Mouse (Mus musculus) midbrain, postnatal 0 days (tissue): ENCODE measurements around the gene Fscn3. TPM values are rescaled to one million over a fixed set of nuclear protein-coding genes. Genes with fewer than 3 reads are reported as not detected.

Source experiments
- ATAC-seq: fragments of 200-750 bp; cut with Nextera tagmentation; 2 replicates; pipeline ENCODE4 v1.8.0; 2017; ENCODE audit warnings: moderate number of reproducible peaks, mild to moderate bottlenecking, moderate TSS enrichment, moderate library complexity; ENCODE audit not compliant: low FRiP score
- DNase-seq: peaks from one replicate; pipeline ENCODE4 v3.0.0-alpha.2; 2015; ENCODE audit warnings: low spot score
- H3K27ac ChIP-seq: fragments of 300-500 bp; sonication (generic); 2 replicates; pipeline ENCODE4 v1.5.1; 2014; ENCODE audit warnings: low read depth, mild to moderate bottlenecking, low read length, mixed read lengths
- H3K27me3 ChIP-seq: fragments of 300-500 bp; sonication (generic); 2 replicates; pipeline ENCODE4 v1.6.1; 2014; ENCODE audit warnings: low read length, control low read depth, mixed read lengths; ENCODE audit not compliant: insufficient read depth
- H3K36me3 ChIP-seq: fragments of 300-500 bp; sonication (generic); 2 replicates; pipeline ENCODE4 v1.6.1; 2014; ENCODE audit warnings: low read length, control low read depth, mixed read lengths; ENCODE audit not compliant: insufficient read depth
- H3K4me1 ChIP-seq: fragments of 300-500 bp; sonication (generic); 2 replicates; pipeline ENCODE4 v1.6.1; 2014; ENCODE audit warnings: mild to moderate bottlenecking, control low read depth, antibody characterized with exemption, low read length, mixed read lengths; ENCODE audit not compliant: insufficient read depth
- H3K4me2 ChIP-seq: fragments of 300-500 bp; sonication (generic); 2 replicates; pipeline ENCODE4 v1.6.1; 2014; ENCODE audit warnings: low read depth, mild to moderate bottlenecking, low read length, mixed read lengths; ENCODE audit not compliant: poor library complexity, severe bottlenecking
- H3K4me3 ChIP-seq: fragments of 300-500 bp; sonication (generic); 2 replicates; pipeline ENCODE4 v1.5.1; 2014; ENCODE audit warnings: low read depth, mild to moderate bottlenecking, low read length, moderate library complexity
- H3K9ac ChIP-seq: fragments of 300-500 bp; sonication (generic); replicated peaks from 2 replicates; pipeline ENCODE4 v1.6.1; 2014; ENCODE audit warnings: mild to moderate bottlenecking, low read length, moderate library complexity, mixed read lengths; ENCODE audit not compliant: poor library complexity, severe bottlenecking
- H3K9me3 ChIP-seq: fragments of 300-500 bp; sonication (generic); 2 replicates; pipeline ENCODE4 v1.6.1; 2016; ENCODE audit warnings: low read length, control low read depth
- CTCF ChIP-seq: IDR thresholded peaks from 2 replicates; pipeline ENCODE4 v1.5.1; 2016; ENCODE audit warnings: antibody characterized with exemption, mild to moderate bottlenecking
- WGBS: fragments of 180-500 bp; shearing (Covaris S2); extraction: QIAGEN DNeasy Blood & Tissue Kit; methylation state at CpG from one replicate; pipeline ENCODE4 v1.1.7; 2014; 5-methylcytosine and 5-hydroxymethylcytosine counted together
- polyA plus RNA-seq: library from polyadenylated mRNA; unstranded; fragments of >200 nt; fragmentation: Nextera tagmentation; extraction: Ambion mirVana; gene quantifications from 2 replicates; pipeline ENCODE4 v1.2.1, GENCODE M21; 2015
- total RNA-seq: library from RNA; depleted of rRNA; stranded (reverse); fragments of >200 nt; gene quantifications from 2 replicates; pipeline ENCODE4 v1.2.3, GENCODE M21; 2014

Fscn3 gene
- total and polyA plus RNA-seq, 2 experiments from 2014 or later = not detected

DNA sequence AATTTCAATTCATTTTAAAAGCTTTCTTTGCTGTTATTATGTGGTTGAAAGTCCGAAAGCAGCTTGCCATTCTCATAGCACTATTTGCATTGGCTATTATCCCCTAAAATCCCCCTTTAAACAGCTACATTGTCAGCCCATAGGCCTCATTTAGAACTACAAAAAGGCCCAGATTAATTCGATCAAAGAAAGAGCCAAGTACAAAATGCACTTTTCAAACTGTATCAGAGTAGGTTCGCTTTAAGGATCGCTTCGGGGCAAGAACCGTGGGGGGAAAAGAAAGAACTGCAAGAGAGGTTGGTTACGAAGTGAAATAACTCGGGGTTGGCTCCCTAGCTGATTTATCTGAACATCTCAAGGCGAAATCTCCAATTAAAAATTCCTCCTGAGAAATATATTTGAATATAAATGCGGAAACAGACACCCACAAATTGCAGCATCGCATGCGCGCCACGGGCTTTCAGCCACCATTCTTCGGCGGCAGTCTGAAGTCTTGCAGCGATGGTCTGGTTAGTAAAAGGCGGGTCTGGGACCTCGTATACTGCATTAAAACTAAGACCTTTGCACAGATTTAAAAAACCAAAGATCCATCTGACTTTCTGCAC is 30.6 kb upstream of the Fscn3 start:
- 2% methylated on average over 19 of the region's 19 CpGs for WGBS
- H3K27me3 ChIP-seq = no peaks in the 10 kb centered on the region
- peak; percentile 26 for DNase-seq
- H3K9me3 ChIP-seq = no peaks in the 10 kb centered on the region
- no peaks in the 10 kb centered on the region for H3K36me3 ChIP-seq
- H3K4me3 ChIP-seq = peak overlapping the region; percentile 50
- H3K9ac ChIP-seq = 0 out of 2 replicates have a peak overlapping the region, but pooled peaks have one; percentile 19
- no peaks in the 10 kb centered on the region; the same call in 1 of the 2 replicates for H3K4me1 ChIP-seq
- H3K27ac ChIP-seq = no peak overlapping the region
- peak overlapping the region; percentile 96 for H3K4me2 ChIP-seq
- no peak for ATAC-seq
- no peak for TF ChIP-seq CTCF

GRCm38 (mm10) chr6:28397681-28398203 is 29.8 kb upstream of the Fscn3 start, which contains the start of gene Zfp800:
TSS of gene Zfp800 (minus strand) at chr6:28398005.
- Histone ChIP-seq H3K9ac (peak within 1 kb of the TSS; percentile 51), H3K9me3 (no peaks in the 10 kb centered on the region), H3K4me2 (peak within 1 kb of the TSS; percentile 96), H3K4me3 (peak within 1 kb of the TSS; percentile 50), H3K27me3 (no peaks in the 10 kb centered on the region), H3K36me3 (no peaks in the 10 kb centered on the region), H3K27ac (no peak within 1 kb of the TSS), H3K4me1 (no peaks in the 10 kb centered on the region; the same call in 1 of the 2 replicates)
- TF ChIP-seq CTCF = no peak
- 0% methylated on average over 33 of the region's 33 CpGs for WGBS
- peak; percentile 40 for DNase-seq
- peak; percentile 46; the same call in 1 of the 2 replicates for ATAC-seq

GRCm38 (mm10) chr6:28398726-28399125 is 28.9 kb upstream of the Fscn3 start:
- Histone ChIP-seq H3K4me1 (no peaks in the 10 kb centered on the region; the same call in 1 of the 2 replicates), H3K36me3 (no peaks in the 10 kb centered on the region), H3K27me3 (no peaks in the 10 kb centered on the region), H3K9me3 (no peaks in the 10 kb centered on the region), H3K4me3 (no peak overlapping the region), H3K9ac (no peak overlapping the region), H3K4me2 (no peak overlapping the region), H3K27ac (no peak overlapping the region)
- WGBS = 82% methylated on average over 3 of the region's 3 CpGs
- DNase-seq (no peak), ATAC-seq (no peak)
- peak; percentile 47 for TF ChIP-seq CTCF

GRCm38 (mm10) chr6:28399791-28400190 is 27.8 kb upstream of the Fscn3 start:
- Histone ChIP-seq H3K9ac (no peak overlapping the region), H3K4me3 (no peak overlapping the region), H3K27ac (no peak overlapping the region), H3K4me1 (no peaks in the 10 kb centered on the region; the same call in 1 of the 2 replicates), H3K9me3 (no peaks in the 10 kb centered on the region), H3K4me2 (no peak overlapping the region), H3K36me3 (no peaks in the 10 kb centered on the region), H3K27me3 (no peaks in the 10 kb centered on the region)
- 95% methylated on average over 4 of the region's 4 CpGs for WGBS
- peak; percentile 38 for TF ChIP-seq CTCF
- DNase-seq (no peak), ATAC-seq (no peak)

GRCm38 (mm10) chr6:28410053-28410452 is 17.5 kb upstream of the Fscn3 start:
- Histone ChIP-seq H3K4me2 (no peak overlapping the region), H3K27me3 (no peaks in the 10 kb centered on the region), H3K36me3 (no peaks in the 10 kb centered on the region), H3K9me3 (no peaks in the 10 kb centered on the region), H3K9ac (no peak overlapping the region), H3K4me1 (no peaks in the 10 kb centered on the region), H3K4me3 (no peak overlapping the region), H3K27ac (no peak overlapping the region)
- TF ChIP-seq CTCF = no peak
- no peak for ATAC-seq
- no peak for DNase-seq
- WGBS = 91% methylated on average over 9 of the region's 9 CpGs

DNA sequence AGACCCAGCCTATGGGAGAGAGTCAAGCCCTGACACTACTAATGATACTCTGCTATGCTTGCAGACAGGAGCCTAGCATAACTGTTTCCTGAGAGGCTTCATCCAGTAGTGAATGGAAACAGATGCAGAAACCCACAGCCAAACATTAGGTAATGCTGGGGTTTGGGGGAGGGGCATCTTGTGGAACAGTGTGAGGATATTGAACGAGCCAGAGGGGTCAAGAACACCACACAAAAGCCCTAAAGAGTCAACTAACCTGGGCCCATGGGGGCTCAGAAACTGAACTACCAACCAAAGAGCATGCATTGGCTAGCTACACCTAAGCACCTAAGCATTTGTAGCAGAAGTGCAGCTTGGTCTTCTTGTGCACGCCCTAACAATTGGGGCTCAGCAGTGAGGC is 16.4 kb upstream of the Fscn3 start:
- Histone ChIP-seq H3K4me2 (no peak overlapping the region), H3K36me3 (peaks cover 8% of the 10 kb centered on the region), H3K27me3 (no peaks in the 10 kb centered on the region), H3K27ac (no peak overlapping the region), H3K9ac (no peak overlapping the region), H3K4me3 (no peak overlapping the region), H3K9me3 (no peaks in the 10 kb centered on the region), H3K4me1 (no peaks in the 10 kb centered on the region)
- WGBS = 74% methylated on average over 2 of the region's 2 CpGs
- DNase-seq (no peak), ATAC-seq (no peak)
- no peak for TF ChIP-seq CTCF
